Mouse (Mus musculus) layer of hippocampus, postnatal 10 days (tissue): ENCODE data around the gene Spon1. TPM values are rescaled to one million over a fixed set of nuclear protein-coding genes. Genes with fewer than 3 reads are reported as not detected.

Experiments used
- DNase-seq, 2 experiments: peaks; one replicate each; pipeline ENCODE4 v3.0.0; 2021; ENCODE audit warnings: low spot score in 2 of 2
- total RNA-seq, 2 experiments: library from RNA; stranded (reverse); gene quantifications; 2 replicates each; pipeline ENCODE4 v1.2.3; 2021

Gene Spon1
- total RNA-seq, 2 experiments from 2014 or later: 59.1 to 64.4 TPM

DNA sequence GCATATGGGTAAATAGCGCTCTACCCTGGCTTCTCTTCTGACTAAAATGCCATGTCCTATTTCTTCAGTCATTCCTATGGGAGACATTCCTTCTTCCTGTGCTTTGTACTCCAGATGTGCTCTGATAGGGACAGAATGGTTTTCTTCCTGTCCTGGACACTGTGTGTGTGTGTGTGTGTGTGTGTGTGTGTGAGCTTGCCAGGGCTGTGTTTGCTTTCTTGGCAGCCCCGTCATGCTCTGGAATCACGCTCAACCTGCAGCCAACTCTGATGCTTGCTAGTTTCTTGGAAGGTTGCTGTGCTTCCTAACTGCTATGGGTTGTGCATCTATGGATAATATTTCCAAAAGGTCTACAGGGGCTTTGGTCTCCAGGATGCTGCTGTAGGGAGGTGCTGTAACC lies 9.1 kb downstream of the Spon1 start:
- no peak for DNase-seq

DNA sequence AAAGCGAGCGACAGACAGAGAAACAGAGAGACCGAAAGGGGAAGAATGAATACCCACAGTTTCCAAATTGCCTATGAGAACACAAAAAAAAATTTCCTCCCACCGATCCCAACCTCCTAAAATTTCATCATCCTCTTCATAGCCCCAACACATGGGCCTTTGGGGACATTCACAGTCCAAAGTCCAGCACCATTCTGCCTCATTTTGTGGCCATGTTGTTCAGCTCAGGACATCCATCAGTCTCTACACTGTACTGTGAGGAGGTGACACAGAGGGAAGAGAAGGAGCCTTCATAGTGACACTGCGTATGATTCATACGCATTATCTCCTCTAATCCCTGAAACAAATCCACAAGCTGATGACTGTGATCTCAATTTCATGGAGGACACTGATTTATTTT lies 12.7 kb downstream of the Spon1 start:
- DNase-seq: no peak

DNA sequence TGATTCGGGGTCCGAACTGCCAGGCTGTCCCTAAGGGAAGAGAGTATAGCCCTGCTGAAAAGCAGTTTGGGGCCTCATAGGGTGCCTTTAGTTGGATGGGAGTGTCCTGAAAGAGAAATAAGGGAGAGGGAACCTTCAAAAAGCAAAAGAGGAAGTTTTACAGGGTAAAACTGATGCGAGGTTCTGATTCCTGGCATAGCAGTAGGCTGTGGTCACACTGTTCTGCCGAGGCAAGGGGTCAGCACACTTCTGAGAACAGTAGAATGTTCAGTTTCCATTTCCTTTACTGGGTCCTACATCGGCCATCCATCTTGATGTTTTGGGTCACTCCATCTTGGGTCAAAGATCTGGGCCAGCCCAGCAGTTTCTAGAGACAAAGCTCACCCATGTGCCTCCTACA lies 14.5 kb downstream of the Spon1 start:
- DNase-seq: no peak

DNA sequence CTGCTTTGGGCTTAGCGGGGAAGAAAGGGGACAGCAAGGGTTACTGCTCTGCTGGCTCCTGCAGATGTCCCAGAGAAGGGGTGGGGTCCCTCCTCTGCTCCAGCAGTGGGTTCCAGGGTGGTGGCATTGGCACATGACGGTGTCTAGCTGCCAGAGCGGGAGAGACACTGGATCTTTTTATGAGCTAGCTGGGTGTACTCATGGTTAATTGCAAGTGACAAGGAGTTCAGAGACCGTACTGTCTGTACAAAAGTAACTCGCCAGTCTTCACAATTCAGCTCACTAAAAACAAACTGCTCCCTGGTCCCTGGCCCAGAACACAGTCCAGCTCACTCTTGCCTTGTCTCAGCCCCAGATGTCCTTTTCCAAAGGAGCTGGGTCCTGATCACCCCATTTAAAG lies 26.2 kb downstream of the Spon1 start:
- peak; percentile 37 to 40 for DNase-seq

DNA sequence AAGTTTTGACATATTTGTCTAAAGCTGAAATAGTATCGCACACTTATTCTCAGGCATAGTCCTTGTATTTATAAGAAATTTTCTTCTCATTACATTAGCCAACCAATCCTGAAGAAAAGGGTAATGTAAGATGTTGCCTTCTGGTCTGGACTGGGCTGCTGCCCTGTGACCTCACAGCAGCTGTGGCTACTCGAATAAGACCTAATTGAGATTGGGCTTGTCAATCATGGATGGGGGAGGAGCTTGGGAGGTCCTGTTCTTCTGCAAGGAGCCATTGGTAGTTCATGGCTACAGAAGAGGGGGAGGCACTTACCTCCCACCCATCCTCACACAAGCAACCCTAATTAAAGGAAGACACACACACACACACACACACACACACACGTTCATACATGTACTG lies 27.1 kb downstream of the Spon1 start:
- DNase-seq: no peak

DNA sequence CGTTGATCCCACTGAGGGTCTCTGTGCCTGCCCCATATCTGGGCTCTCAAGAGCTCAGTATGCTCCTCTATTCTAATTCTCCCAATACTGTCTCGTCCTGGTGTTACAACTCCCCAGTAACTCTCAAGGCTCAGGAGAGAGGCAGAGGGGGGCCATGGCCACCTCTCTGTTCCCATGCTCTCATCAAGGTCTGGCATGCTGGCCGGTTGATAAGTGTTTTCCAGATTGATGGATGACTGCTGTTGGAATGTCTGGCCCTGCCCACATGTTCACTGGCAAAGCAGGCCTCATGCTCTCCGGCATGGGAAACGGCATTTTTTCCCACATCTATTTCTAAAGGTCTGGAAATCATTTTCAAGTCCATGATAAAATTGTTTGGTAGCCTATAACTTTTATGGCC lies 29.4 kb downstream of the Spon1 start:
- no peak for DNase-seq

DNA sequence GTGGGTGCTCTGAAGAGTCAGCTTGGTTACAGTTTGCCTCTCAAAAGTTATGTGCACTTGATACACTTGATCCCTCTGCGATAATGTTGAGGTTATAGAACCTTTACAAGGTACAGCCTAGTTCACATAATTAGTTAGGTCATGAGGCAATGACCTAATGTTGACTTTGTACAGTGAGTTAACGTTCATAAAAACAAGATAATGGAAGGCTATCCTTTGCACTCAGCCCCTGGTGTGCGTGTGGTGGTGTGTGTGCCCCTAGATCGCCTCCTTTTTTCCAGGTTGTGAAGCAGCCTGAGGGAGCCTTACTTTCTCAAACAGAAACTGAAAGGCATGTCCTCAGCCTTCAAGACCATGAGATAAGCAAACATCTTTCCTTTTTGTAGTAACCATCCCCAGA lies 31.3 kb downstream of the Spon1 start:
- no peak for DNase-seq

DNA sequence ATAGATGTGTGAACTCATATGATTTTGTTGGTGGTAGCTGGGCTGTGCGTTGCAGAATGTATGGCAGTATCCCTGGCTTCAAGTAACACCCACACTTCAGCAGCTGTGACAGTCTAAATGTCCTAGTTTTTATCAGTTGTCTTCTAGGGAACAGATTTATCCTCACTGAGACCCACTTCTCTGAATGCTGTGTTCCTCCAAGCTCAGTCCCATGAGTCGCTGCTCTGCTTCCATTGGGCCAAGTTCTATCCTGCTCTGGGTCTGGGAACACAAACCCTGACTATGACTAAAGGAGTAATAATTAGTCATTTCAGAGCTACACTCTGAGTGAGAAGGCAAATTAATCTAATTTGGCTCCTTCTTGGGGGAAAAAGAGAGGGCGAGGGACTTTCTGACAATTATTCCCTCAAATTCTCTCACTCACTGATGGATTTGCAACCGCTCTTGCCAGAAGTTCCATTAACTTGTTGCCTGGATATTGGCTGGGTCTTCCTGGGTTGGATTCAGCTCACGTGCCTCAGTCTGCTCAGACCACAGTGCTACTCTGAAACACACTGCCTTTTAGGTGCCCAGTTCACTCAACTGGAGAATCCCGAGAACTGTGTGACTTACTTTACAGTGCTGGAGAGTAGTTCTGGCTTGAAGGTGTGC lies 32.9 kb downstream of the Spon1 start:
- peak; percentile 25 to 31 for DNase-seq

DNA sequence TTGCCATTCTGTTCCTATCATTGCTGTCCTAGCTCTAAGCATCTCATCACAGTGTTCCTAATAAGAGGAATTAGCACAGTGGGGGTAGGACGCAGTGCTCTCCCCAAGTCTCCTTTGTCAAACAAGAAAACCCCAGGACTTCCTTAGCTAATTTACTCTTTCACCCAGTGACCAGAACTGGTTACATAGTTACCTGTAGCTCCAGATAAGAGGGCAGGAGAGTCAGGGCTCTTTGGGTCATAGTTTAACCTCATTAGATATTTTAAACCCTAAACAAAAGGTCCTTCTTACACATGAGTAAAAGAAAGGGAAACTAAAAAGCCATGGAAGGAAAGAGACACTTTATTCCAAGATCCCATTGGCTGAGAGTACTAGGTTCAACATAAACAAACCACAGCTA lies 44.0 kb downstream of the Spon1 start:
- no peak for DNase-seq

DNA sequence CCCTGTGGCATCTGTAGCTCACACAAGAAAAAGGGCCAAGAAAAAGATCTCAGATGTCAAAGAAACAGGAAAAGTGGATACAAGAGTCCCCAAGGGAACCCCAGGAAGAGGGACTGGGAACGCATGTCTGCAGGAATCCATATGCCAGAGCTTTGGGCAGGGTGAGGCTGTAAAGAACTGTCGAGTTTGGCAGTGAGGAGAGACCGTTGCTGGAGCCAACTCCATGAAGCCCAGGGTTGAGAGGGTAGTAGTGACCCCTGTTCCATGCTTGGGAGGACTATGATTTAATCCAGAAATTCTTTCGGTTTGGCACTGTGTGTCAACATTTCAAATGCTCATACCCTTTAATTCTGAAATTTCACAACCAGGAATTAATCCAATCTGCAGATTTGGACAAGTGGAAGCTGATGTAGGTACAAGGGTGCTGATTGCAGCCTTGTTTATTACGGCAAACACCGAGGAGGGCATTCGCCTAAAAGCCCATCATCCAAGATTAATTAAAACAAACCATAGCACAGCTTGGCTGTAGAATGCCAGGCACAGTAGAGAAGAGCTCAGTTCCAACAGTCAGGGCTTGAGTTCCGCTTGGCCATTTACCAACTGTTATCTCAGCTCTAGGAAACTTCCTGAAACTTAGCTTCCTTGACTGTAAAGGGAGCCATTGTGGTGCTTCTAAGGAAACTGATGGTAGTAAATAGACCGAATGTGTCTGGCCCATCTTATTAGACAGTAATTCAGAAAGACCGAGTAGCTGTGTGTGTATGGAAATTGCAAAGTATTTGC lies 45.8 kb downstream of the Spon1 start:
- no peak for DNase-seq

DNA sequence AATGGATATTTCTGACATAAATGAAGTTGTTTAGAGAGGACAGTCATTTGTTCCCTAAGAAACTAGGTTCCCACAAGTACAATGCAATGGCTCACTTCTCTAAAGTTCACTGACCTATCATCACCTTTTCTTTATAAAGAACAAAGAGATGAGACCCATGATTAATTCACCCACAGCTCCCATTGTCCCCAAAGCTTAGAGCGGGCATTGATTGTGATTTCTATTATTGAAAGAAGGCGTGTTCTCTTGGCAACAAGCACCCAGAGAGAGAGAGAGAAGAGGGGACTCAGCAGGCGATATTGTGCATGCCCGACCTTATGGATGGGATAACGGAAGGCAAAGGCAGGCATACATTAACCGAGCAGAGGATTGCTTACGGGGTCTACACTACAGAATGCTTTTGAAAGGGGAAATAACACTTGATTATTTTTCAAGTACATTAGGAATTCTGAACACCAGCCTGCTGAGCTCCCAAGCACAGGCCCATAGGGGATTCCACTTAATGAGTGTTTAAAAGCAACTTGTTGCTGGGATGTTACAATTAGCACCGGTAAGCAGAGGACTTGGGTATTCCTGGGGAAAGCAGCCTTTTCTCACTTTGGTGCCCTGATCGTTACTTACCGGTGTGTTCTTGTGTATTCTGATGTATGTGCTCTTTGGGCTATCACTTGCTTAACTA lies 48.4 kb downstream of the Spon1 start:
- no peak for DNase-seq

DNA sequence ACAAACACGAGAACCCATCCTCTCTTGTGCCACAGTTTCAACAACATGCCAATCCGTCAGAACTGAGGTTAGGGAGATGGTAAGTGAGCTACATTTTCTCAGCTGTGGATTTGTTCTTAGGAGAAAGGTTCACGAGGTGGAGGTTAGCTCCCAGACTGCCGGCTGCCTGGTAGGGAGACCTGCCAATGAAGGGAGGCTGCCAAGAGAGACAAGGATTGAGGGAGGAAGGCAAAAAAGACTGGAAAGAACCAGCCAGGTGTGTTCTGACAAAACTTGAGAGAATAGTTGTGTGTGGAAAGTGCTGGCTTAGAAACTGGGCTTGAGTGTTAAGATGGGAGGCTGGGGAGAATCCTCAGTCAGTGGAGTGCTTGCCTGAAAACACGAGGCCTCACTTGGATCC lies 49.9 kb downstream of the Spon1 start:
- DNase-seq: no peak

DNA sequence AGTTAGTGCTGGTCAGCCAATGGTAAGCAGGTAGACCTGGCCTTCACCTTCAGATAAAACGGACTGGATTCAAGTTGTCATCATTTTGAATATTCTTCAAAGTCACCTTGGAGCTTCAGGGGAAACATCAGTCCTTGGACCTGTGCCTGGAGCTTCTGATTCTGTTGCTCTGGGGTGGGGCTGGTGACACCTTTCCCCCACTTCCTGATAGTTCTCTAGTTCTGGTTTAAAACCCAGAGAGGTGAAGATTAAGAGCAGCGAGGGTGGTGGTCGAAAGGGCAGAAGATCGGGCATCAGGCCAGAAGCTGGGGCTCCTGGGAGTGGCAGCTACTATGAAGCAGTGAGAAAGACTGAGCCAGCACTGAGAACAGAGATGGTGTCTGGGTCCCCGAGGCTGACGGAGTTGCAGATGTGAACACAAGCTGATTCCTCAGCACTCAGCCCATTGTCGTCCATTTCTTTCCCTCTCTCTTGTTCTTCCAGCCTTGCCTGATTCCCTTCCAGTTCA lies 51.1 kb downstream of the Spon1 start:
- no peak for DNase-seq

DNA sequence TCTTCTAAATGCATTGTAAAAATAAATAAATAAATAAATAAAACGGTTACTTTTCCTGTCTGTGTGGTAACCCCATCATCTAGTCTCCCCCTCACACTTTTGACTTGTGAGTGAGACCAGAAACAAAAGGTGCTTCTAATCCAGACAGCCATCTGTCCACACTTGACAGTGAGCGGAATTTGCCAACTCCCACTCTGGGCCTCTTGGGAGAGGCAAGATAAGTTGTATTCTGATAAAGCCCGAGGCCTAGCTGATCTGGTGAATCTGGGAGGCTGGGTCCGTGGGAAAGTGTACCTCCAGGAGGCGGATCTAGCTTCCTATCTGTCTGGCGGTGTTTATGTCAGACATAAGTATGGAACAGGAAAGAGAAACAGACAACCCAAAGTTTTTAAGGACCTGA lies 52.3 kb downstream of the Spon1 start:
- DNase-seq: no peak

DNA sequence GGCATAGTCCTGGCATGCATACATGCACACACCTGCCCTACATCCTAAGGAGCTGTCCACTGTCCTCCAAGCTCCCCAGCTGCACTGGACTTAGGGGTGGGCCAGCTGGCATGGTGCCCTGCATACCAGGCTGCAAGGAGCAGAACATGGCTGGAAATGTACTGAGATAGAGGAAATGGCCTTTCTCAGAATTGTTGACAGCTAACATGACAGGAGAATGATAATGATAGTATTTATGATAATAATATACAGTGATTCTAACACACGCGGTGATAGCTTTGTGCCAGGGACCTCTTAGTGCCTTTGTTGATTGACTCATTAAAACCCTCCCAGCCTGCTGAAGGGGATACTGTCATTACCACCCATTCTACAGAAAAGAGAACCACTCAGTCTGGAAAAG lies 54.4 kb downstream of the Spon1 start:
- no peak for DNase-seq

DNA sequence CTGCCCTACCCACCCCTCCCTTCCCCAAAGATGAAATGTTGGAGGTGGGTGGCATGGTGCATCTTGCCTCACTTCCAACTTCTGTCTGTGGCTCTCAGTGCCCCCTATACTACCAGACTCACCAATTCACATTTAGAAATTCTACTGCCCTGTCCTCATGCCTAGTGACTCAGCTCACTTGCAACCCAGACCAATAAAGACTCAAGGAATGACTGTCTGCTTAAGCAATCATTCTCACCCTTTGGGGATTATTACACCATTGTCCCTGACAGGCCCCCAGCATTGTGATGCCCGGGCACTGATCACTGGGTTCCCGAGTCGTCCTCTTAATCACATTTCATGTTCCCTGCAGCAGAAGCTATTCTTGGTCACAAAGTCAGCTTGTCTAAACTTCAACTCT lies 57.2 kb downstream of the Spon1 start:
- DNase-seq: no peak

DNA sequence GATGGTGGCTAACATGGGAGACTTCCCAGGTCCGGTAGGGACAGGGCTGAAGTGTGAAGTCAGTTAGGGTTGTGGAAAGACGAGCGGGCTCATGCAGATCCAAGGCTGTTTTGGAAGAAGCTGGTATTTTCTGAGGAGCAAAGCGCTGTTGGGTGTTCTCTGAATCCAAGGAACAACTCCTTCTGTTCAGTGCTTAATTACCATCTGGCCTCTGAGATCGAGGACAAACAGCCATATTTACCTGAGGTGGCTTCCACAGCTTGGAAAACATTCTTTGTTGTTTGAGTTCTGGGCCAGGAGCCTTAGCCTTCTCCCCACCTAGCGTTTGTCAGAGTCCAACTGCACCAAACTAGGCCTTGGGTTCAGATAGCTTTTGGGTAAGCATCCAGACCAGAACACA lies 58.9 kb downstream of the Spon1 start:
- no peak for DNase-seq

DNA sequence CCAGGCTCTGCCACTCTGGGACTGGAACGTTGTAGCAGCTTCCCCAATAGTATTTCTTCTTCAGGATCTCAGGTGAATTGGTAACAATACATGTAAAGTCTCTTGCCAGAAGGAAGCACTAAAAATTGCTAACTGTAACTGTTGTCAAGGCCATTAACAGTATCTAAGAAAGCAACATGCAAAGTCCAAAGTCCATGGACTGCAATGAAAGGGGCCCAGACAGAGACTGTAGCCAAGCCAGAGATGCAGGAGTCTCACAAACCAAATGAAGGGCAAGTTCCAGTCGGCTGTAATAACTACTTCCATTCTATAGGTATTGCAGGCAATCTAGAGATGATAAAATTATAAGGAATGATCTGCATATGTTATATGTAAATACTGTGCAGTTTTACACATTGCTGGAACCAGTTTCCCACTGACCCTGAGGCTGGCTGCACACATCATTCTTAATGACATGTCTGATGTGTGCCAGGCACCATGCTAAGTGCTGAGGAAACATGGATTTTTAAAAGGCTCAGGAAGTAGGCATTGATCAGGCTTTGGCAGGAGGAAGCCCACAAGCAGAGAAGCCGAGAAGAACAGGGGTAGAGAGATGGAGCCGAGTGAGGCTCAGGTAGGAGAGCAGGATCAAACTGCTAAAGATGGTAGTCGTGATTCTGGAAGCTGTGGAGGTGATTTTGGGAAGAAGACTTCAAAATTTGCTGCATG lies 59.9 kb downstream of the Spon1 start:
- no peak for DNase-seq

DNA sequence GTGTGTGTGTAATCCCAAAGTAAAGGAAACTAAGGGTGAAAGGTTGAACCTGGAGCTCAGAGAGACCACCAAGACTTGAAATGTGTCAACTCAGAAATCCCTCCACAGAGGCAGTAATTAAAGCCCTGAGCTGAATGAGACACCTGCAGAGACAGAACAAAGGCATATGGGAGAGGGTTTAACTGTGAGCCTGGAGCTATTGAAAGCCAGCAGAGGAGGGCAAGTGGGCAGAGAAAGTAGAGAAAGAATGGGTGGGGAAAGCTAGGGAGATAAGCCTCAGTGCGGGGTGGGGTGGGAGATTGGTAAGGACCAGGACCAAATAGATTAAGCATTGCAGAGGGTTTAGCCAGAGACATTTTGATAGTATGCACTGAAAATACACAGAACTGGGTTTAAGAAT lies 60.7 kb downstream of the Spon1 start:
- no peak for DNase-seq

DNA sequence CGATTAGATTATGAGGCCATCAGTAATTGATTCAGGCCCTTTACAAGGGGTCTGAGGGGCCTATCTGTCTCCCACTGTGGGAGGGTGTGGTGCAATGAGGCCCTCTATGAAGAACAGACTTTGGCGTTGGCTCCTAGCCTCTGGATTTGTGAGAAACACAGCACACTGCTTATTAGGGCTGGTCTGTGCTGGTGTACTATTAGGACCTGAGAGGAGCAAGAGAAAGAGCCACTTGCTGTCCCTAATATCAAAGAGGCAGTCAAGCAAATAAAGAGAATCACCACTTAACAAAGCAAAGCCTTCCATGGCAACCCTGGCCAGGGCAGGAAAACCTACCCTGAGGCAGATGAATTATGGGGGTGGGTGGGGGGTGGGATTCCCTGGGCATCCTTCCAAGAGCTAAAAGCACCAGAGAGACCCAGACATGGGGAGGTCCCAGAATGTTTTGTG lies 62.3 kb downstream of the Spon1 start:
- DNase-seq: no peak

DNA sequence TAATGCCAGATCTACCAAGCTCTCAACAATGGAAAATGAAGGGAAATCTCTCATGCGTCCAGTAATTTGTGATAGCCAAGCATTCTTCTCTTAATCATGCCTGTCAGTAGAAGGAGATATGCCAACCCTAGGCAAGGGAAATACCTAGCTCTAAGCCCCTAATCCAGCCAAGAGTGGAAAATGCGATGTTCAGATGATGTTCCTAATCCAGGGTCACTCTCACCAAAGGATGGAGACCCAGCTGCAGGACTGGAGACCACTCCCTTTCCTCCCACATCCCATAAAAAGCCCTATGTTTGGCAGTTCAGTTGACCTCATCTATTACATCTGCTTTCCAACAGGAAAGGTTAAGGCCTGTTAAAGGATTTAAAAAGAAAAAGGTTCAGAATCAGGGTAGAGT lies 62.8 kb downstream of the Spon1 start:
- no peak for DNase-seq

DNA sequence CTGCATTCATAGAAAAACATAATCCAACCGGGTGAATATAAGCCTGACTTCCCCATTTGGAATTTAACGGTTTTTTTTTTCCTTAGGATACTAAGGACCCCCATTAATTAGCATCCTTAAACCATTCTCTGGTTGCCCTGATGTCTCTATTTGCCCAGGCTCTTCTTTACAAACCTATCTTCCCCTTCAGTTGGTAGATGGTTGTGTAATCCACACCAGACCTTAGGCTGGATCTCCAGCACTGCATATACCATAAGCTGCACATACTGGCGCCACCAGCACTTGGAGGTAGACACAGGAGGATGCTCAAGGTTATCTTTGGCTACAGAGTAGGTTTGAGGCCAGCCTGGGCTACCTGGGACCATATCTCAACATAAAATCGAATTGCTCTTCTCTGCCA lies 71.4 kb downstream of the Spon1 start:
- DNase-seq: no peak
